Mouse (Mus musculus): ENCODE results near the gene Gemin4.

DNA sequence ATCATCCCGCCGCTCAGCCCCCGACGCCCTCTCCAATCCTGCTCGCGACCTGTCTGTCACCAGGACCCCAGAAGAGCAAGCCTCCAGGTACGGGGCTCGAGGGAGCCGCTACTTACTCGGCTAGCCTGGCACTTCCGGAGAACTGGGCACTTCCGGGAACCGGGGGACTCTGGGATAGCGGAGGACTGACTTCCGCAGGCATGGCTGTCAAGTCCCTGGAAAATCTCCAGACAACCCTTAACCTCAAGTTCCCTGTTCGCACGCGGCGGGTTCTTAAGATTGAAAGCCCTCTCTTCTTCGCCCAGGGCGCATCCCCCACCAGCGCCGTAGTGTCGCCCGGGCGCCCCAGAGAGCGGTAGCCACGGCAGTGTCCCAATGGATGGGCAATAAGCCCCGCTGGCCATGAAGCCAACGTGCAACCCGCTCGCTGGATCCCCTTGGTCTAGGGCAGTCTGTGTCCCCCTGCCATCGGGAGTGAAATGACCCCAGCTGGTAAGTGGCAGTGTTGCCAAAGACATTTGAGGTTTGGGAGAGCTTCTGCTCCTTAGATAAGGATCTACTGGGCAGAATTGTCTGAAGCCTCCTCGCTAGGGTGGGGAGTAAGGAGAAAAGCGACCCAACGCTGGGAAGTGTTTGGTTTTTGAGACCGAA, 37.8 kb downstream of the Gemin4 start, which contains the start of the genes Vps53 and Fam57a:
- TF ChIP-seq CTCF (conservative IDR thresholded peaks at IDR 0.05; ENCODE audit: low read length), result no peak
- no peak for TF ChIP-seq POU5F1 (IDR thresholded peaks at IDR 0.05; ENCODE audit: borderline replicate concordance, low read length)
